ENCODE assay signal across 9 mouse cellular contexts in the genomic region with DNA sequence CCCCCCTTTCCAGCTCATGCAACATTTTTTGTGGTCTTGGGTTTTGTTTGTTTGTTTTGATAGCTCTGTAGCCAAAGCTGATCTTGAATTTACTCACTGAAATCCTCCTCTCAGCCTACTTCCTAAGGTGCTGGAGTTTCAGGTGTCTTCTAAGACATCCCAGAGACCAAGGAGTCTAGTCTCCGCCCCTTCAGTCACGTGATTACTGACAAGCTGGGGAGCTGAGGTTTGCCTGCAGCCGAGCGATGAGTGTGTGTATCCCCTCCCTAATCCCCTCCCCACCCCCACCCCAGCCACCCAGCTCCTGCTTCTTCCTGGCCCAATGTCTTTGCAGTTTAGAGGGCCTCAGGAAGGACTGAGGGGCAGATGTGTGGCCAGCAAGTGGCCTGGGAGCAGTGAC. TPM values are rescaled to one million over a fixed set of nuclear protein-coding genes. Genes with fewer than 3 reads are reported as not detected.
DNase-seq lines count a peak whose midpoint lies in the region; ATAC-seq and TF ChIP-seq lines count a peak whose summit lies in the region.
"Had no signal": no experiment of that assay in that cellular context is flagged by ENCODE, and none has a peak within 500 bp of the region (broad histone marks: within the 10 kb centered on the region; RNA-seq: fewer than 3 reads in every experiment).

No protein-coding gene starts in this region.

- DNase-seq in embryo, embryonic 11 days, result peak; percentile 54
- DNase-seq in embryo, embryonic 10 days (ENCODE audit: low spot score), result no peak
- no peak for DNase-seq in hindbrain, embryonic 11.5 days (ENCODE audit: low spot score)
- no peak for DNase-seq in cerebellum, postnatal 10 days
- no peak for DNase-seq in heart, postnatal 4 days
- DNase-seq in ovary, postnatal 14 days (ENCODE audit: low spot score), result no peak

- peak overlapping the region; percentile 79 for H3K4me3 ChIP-seq in E14TG2a.4 (replicated peaks; ENCODE audit: low read length)
- no peak overlapping the region for H3K4me3 ChIP-seq in hindbrain, embryonic 11.5 days (ENCODE audit: low read depth, low read length)
- no peak overlapping the region for H3K4me3 ChIP-seq in midbrain, embryonic 12.5 days

- WGBS in hindbrain, embryonic 11.5 days, result 9% methylated on average over 4 of the region's 4 CpGs
- WGBS in midbrain, embryonic 12.5 days, result 1% methylated on average over 4 of the region's 4 CpGs

- no peaks in the 10 kb centered on the region for H3K9me3 ChIP-seq in E14TG2a.4 (ENCODE audit: low read length)
- H3K9me3 ChIP-seq in hindbrain, embryonic 11.5 days (ENCODE audit: control insufficient read depth, low read length), result no peaks in the 10 kb centered on the region
- H3K9me3 ChIP-seq in midbrain, embryonic 12.5 days, result no peaks in the 10 kb centered on the region

- no peak overlapping the region for H3K9ac ChIP-seq in hindbrain, embryonic 11.5 days (ENCODE audit: low read depth, low read length)
- H3K9ac ChIP-seq in midbrain, embryonic 12.5 days (replicated peaks), result 0 out of 2 replicates have a peak overlapping the region, but pooled peaks have one; percentile 12

- peak overlapping the region; percentile 5; the same call in 1 of the 2 replicates for H3K4me2 ChIP-seq in hindbrain, embryonic 11.5 days (replicated peaks; ENCODE audit: low read depth, low read length)
- peak overlapping the region; percentile 81; the same call in 1 of the 2 replicates for H3K4me2 ChIP-seq in midbrain, embryonic 12.5 days (replicated peaks)

- H3K27ac ChIP-seq in hindbrain, embryonic 11.5 days (ENCODE audit: low read depth, low read length), result no peak overlapping the region
- peak overlapping the region; percentile 56 for H3K27ac ChIP-seq in midbrain, embryonic 12.5 days (replicated peaks)

- no peak for TF ChIP-seq CTCF in E14TG2a.4 (conservative IDR thresholded peaks at IDR 0.05; ENCODE audit: low read length)

- peaks cover 43% of the 10 kb centered on the region for H3K27me3 ChIP-seq in E14TG2a.4 (ENCODE audit: insufficient read depth, low read length)
- 0 out of 2 replicates have a peak, but pooled peaks cover 5% of the 10 kb centered on the region for H3K27me3 ChIP-seq in hindbrain, embryonic 11.5 days (ENCODE audit: control insufficient read depth, insufficient read depth, low read length)
- peaks cover 22% of the 10 kb centered on the region for H3K27me3 ChIP-seq in midbrain, embryonic 12.5 days

- no peak for ATAC-seq in hindbrain, embryonic 11.5 days (ENCODE audit: low FRiP score)
- no peak for ATAC-seq in midbrain, embryonic 12.5 days (ENCODE audit: low FRiP score, low read depth)

- H3K36me3 ChIP-seq in E14TG2a.4 (ENCODE audit: insufficient read depth, low read length), result peaks cover 10% of the 10 kb centered on the region
- H3K36me3 ChIP-seq in hindbrain, embryonic 11.5 days (ENCODE audit: control insufficient read depth, insufficient read depth, low read length), result no peaks in the 10 kb centered on the region
- H3K36me3 ChIP-seq in midbrain, embryonic 12.5 days, result 0 out of 2 replicates have a peak, but pooled peaks cover 15% of the 10 kb centered on the region

- H3K4me1 ChIP-seq in E14TG2a.4 (replicated peaks; ENCODE audit: low read depth, low read length), result peaks cover 50% of the 10 kb centered on the region
- H3K4me1 ChIP-seq in hindbrain, embryonic 11.5 days (replicated peaks; ENCODE audit: control insufficient read depth, insufficient read depth, low read length), result peaks cover 10% of the 10 kb centered on the region
- peaks cover 50% of the 10 kb centered on the region for H3K4me1 ChIP-seq in midbrain, embryonic 12.5 days

RNA-seq across cellular contexts. Expression of a gene that starts 5.5 kb away (rescaled TPM):
- 10.7 and 12.2 TPM in 2 replicates for polyA plus RNA-seq in hindbrain, embryonic 11.5 days (2014; fragmentation: Nextera tagmentation; extraction: Ambion mirVana)
- 27.4 TPM in 2 replicates for polyA plus RNA-seq in midbrain, embryonic 12.5 days (2016; fragmentation: Nextera tagmentation; extraction: Ambion mirVana)
- total RNA-seq in heart, postnatal 4 days (2021), result 1 to 10 TPM; 2.5 to 3.0 TPM

RNA-seq across cellular contexts. Expression of a gene that starts 16.2 kb away (rescaled TPM):
- 162 and 173 TPM in 2 replicates for polyA plus RNA-seq in hindbrain, embryonic 11.5 days (2014; fragmentation: Nextera tagmentation; extraction: Ambion mirVana)
- polyA plus RNA-seq in midbrain, embryonic 12.5 days (2016; fragmentation: Nextera tagmentation; extraction: Ambion mirVana), result 145 and 152 TPM in 2 replicates
- total RNA-seq in heart, postnatal 4 days (2021), result 10 to 100 TPM; 42.6 to 46.2 TPM

RNA-seq across cellular contexts. Expression of a gene that starts 18.0 kb away (rescaled TPM):
- polyA plus RNA-seq in hindbrain, embryonic 11.5 days (2014; fragmentation: Nextera tagmentation; extraction: Ambion mirVana), result 9.9 and 10.3 TPM in 2 replicates
- 10.4 and 10.5 TPM in 2 replicates for polyA plus RNA-seq in midbrain, embryonic 12.5 days (2016; fragmentation: Nextera tagmentation; extraction: Ambion mirVana)
- 1 to 10 TPM; 5.1 to 7.5 TPM for total RNA-seq in heart, postnatal 4 days (2021)

RNA-seq across cellular contexts. Expression of a gene that starts 35.0 kb away (rescaled TPM):
- 0.47 and 0.71 TPM in 2 replicates for polyA plus RNA-seq in hindbrain, embryonic 11.5 days (2014; fragmentation: Nextera tagmentation; extraction: Ambion mirVana)
- 0.55 and 0.69 TPM in 2 replicates for polyA plus RNA-seq in midbrain, embryonic 12.5 days (2016; fragmentation: Nextera tagmentation; extraction: Ambion mirVana)
- under 1 TPM in 1 of 2 experiments, not detected in 1; 0.11 TPM for total RNA-seq in heart, postnatal 4 days (2021)
- total RNA-seq: heart, adult 18-20 months had no signal

RNA-seq across cellular contexts. Expression of a gene that starts 39.7 kb away (rescaled TPM):
- 3,048 and 3,182 TPM in 2 replicates for polyA plus RNA-seq in hindbrain, embryonic 11.5 days (2014; fragmentation: Nextera tagmentation; extraction: Ambion mirVana)
- 2,550 and 2,750 TPM in 2 replicates for polyA plus RNA-seq in midbrain, embryonic 12.5 days (2016; fragmentation: Nextera tagmentation; extraction: Ambion mirVana)
- 1,000 to 10,000 TPM; 1,266 to 1,294 TPM for total RNA-seq in heart, postnatal 4 days (2021)
